Mouse (Mus musculus) heart, embryonic 11.5 days (tissue): Measurements from ENCODE around the gene Pde6h. TPM values are rescaled to one million over a fixed set of nuclear protein-coding genes. Genes with fewer than 3 reads are reported as not detected.
A peak's percentile ranks its signal among the peaks of the same experiment; 100 is the strongest.

Source experiments
- ATAC-seq: fragments of 200-750 bp; cut with Nextera tagmentation; replicated peaks from 2 replicates; pipeline ENCODE4 v1.8.0; 2017; ENCODE audit warnings: moderate library complexity; ENCODE audit not compliant: insufficient number of reproducible peaks, low FRiP score, low TSS enrichment
- H3K27ac ChIP-seq: fragments of 300-500 bp; sonication (generic); 2 replicates; pipeline ENCODE4 v1.5.1; 2014; ENCODE audit warnings: mild to moderate bottlenecking, low read depth, low read length
- H3K27me3 ChIP-seq: fragments of 300-500 bp; sonication (generic); 2 replicates; pipeline ENCODE4 v1.6.1; 2014; ENCODE audit warnings: mild to moderate bottlenecking, low read length, mixed read lengths; ENCODE audit not compliant: control insufficient read depth, insufficient read depth
- H3K36me3 ChIP-seq: fragments of 300-500 bp; sonication (generic); 2 replicates; pipeline ENCODE4 v1.6.1; 2014; ENCODE audit warnings: mild to moderate bottlenecking, low read length, moderate library complexity, mixed read lengths; ENCODE audit not compliant: control insufficient read depth, insufficient read depth
- H3K4me1 ChIP-seq: fragments of 300-500 bp; sonication (generic); 2 replicates; pipeline ENCODE4 v1.6.1; 2014; ENCODE audit warnings: low read length; ENCODE audit not compliant: control insufficient read depth, insufficient read depth
- H3K4me2 ChIP-seq: fragments of 300-500 bp; sonication (generic); 2 replicates; pipeline ENCODE4 v1.6.1; 2014; ENCODE audit warnings: mild to moderate bottlenecking, moderate library complexity
- H3K4me3 ChIP-seq: fragments of 300-500 bp; sonication (generic); 2 replicates; pipeline ENCODE4 v1.5.1; 2014; ENCODE audit warnings: low read depth, low read length
- H3K9ac ChIP-seq: fragments of 300-500 bp; sonication (generic); 2 replicates; pipeline ENCODE4 v1.6.1; 2014; ENCODE audit warnings: mild to moderate bottlenecking, low read depth, low read length, moderate library complexity
- H3K9me3 ChIP-seq: fragments of 300-500 bp; sonication (generic); replicated peaks from 2 replicates; pipeline ENCODE4 v1.6.1; 2016; ENCODE audit warnings: low read length; ENCODE audit not compliant: control insufficient read depth
- WGBS: fragments of 180-500 bp; shearing (Covaris S2); extraction: QIAGEN DNeasy Blood & Tissue Kit; methylation state at CpG from one replicate; pipeline ENCODE4 v1.1.7; 2014; ENCODE audit not compliant: insufficient replicate concordance; 5-methylcytosine and 5-hydroxymethylcytosine counted together
- polyA plus RNA-seq: library from polyadenylated mRNA; unstranded; fragments of >200 nt; fragmentation: Nextera tagmentation; extraction: Ambion mirVana; gene quantifications from 2 replicates; pipeline ENCODE4 v1.2.1, GENCODE M21; 2014

The Pde6h gene
- polyA plus RNA-seq, 1 experiment from 2014 or later, result 0.43 TPM

DNA sequence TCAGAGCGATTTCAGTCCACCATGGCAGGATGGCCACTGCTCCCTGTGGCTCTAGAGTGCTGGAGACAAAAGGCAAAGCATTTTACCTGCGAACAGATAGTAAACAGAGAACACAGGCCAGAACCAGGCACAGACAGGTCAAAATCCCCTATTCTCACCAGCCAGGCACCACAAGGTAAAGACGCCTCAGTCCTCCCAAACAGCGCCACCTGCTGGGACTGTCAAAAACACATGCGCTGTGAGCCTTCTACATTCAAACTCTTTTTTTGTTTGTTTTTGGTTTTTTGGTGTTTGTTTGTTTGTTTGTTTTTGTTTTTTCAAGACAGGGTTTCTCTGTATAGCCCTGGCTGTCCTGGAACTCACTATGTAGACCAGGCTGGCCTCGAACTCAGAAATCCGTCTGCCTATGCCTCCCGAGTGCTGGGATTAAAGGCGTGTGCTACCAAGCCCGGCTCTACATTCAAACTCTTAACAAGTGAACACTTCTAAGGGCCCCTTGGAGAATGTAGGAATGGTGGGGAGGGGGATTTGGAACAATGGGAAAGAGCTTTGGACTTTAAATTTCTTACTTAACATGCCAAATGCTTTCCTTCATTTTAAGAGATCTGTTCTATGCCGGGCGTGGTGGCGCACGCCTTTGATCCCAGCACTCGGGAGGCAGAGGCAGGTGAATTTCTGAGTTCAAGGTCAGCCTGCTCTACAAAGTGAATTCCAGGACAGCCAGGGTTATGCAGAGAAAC is 76.2 kb downstream of the Pde6h start:
- H3K4me2 ChIP-seq, result no peak overlapping the region

DNA sequence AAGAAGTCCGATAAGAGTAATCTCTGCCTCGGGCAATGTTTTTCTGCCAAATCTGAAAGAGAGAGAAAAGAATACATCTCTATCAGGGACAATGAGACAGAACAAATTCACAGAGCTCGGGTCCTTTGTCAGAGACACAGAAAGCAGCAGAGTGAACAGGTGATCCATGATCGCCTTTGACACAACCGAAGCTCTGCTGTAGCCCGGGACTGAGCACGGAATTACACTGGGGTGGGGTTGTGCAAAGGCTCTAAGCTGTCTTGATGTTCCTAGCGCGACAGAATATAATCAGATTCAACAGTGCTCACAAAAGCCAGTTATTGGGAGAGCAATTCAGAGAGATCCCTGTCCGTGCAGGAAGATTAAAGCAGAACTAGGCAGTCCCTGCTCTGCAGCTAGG is 77.1 kb downstream of the Pde6h start:
- Histone ChIP-seq H3K4me2 (no peak overlapping the region), H3K27ac (no peak overlapping the region), H3K4me1 (no peaks in the 10 kb centered on the region; the same call in 1 of the 2 replicates), H3K36me3 (no peaks in the 10 kb centered on the region), H3K9me3 (no peaks in the 10 kb centered on the region), H3K27me3 (no peaks in the 10 kb centered on the region), H3K4me3 (no peak overlapping the region), H3K9ac (no peak overlapping the region)
- no peak for ATAC-seq
- 73% methylated on average over 10 of the region's 10 CpGs for WGBS

More for the DNA sequence above, 76.2 kb downstream of the Pde6h start:
- ATAC-seq, result no peak
- Histone ChIP-seq H3K9ac (no peak overlapping the region), H3K4me3 (no peak overlapping the region), H3K36me3 (no peaks in the 10 kb centered on the region), H3K9me3 (no peaks in the 10 kb centered on the region), H3K4me1 (no peaks in the 10 kb centered on the region; the same call in 1 of the 2 replicates), H3K27me3 (no peaks in the 10 kb centered on the region), H3K27ac (no peak overlapping the region)
- 82% methylated on average over 15 of the region's 15 CpGs for WGBS

GRCm38 (mm10) chr6:137001267-137002168 is 77.9 kb downstream of the Pde6h start:
- Histone ChIP-seq H3K4me2 (no peak overlapping the region), H3K4me1 (no peaks in the 10 kb centered on the region; the same call in 1 of the 2 replicates), H3K27me3 (no peaks in the 10 kb centered on the region), H3K4me3 (no peak overlapping the region), H3K36me3 (no peaks in the 10 kb centered on the region), H3K27ac (no peak overlapping the region), H3K9ac (no peak overlapping the region), H3K9me3 (no peaks in the 10 kb centered on the region)
- ATAC-seq, result 0 out of 2 replicates have a peak, but pooled peaks have one; percentile 31
- 70% methylated on average over 6 of the region's 6 CpGs for whole genome bisulfite sequencing

GRCm38 (mm10) chr6:137002169-137002514 is 78.5 kb downstream of the Pde6h start:
- no peak for ATAC-seq
- H3K27ac ChIP-seq, result no peak overlapping the region
- H3K4me2 ChIP-seq, result no peak overlapping the region
- no peaks in the 10 kb centered on the region for H3K27me3 ChIP-seq
- H3K9me3 ChIP-seq, result no peaks in the 10 kb centered on the region
- no peaks in the 10 kb centered on the region for H3K36me3 ChIP-seq
- no peaks in the 10 kb centered on the region; the same call in 1 of the 2 replicates for H3K4me1 ChIP-seq
- H3K9ac ChIP-seq, result no peak overlapping the region
- 68% methylated on average over 5 of the region's 5 CpGs for WGBS
- no peak overlapping the region for H3K4me3 ChIP-seq

DNA sequence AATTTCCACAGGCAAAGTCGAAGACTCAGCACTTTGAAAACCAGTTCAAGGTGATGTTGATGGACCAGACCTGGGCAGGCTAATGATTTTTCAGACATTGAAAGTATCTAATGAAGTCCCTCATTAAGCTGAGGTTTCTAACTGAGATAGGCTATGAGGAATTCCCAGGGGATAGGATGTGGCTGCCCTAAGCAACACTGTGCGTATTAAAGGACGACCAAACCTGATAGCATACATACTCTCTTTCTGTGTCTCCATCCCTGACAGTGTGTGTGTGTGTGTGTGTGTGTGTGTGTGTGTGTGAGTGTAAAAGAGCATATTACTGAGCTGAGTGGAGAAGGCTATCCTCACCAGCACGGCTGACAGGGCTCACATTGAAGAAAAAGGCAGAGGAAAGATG is 80.7 kb downstream of the Pde6h start:
- H3K9me3 ChIP-seq, result no peaks in the 10 kb centered on the region
- H3K27me3 ChIP-seq, result no peaks in the 10 kb centered on the region
- 72% methylated on average over 4 of the region's 4 CpGs for WGBS
- H3K4me1 ChIP-seq, result no peaks in the 10 kb centered on the region
- H3K9ac ChIP-seq, result no peak overlapping the region
- no peak overlapping the region for H3K4me2 ChIP-seq
- no peak overlapping the region for H3K27ac ChIP-seq
- ATAC-seq, result no peak
- no peak overlapping the region for H3K4me3 ChIP-seq
- H3K36me3 ChIP-seq, result no peaks in the 10 kb centered on the region

- no peak for ATAC-seq
- Histone ChIP-seq H3K4me2 (no peak overlapping the region), H3K27ac (no peak overlapping the region), H3K4me3 (no peak overlapping the region), H3K9ac (no peak overlapping the region), H3K36me3 (no peaks in the 10 kb centered on the region), H3K27me3 (no peaks in the 10 kb centered on the region), H3K4me1 (no peaks in the 10 kb centered on the region), H3K9me3 (no peaks in the 10 kb centered on the region)
- WGBS, result 72% methylated on average over 5 of the region's 5 CpGs
Observed at GRCm38 (mm10) chr6:137011187-137011586, 87.6 kb downstream of the Pde6h start.

- H3K4me2 ChIP-seq, result no peak overlapping the region
- no peaks in the 10 kb centered on the region for H3K36me3 ChIP-seq
- no peak for ATAC-seq
- H3K4me3 ChIP-seq, result no peak overlapping the region
- no peaks in the 10 kb centered on the region for H3K9me3 ChIP-seq
- no peak overlapping the region for H3K27ac ChIP-seq
- H3K27me3 ChIP-seq, result no peaks in the 10 kb centered on the region
- H3K4me1 ChIP-seq, result no peaks in the 10 kb centered on the region
- H3K9ac ChIP-seq, result no peak overlapping the region
- WGBS, result 75% methylated on average over 6 of the region's 6 CpGs
Observed at GRCm38 (mm10) chr6:137014346-137014745, 90.7 kb downstream of the Pde6h start.

GRCm38 (mm10) chr6:137017216-137017973 is 93.8 kb downstream of the Pde6h start:
- ATAC-seq, result no peak
- Histone ChIP-seq H3K27ac (no peak overlapping the region), H3K36me3 (no peaks in the 10 kb centered on the region), H3K27me3 (no peaks in the 10 kb centered on the region; the same call in 1 of the 2 replicates), H3K4me1 (no peaks in the 10 kb centered on the region), H3K9ac (no peak overlapping the region), H3K9me3 (no peaks in the 10 kb centered on the region), H3K4me3 (no peak overlapping the region), H3K4me2 (no peak overlapping the region)
- WGBS, result 80% methylated on average over 7 of the region's 7 CpGs
